Mouse (Mus musculus): Measurements from ENCODE around the gene Muc13. TPM values are rescaled to one million over a fixed set of nuclear protein-coding genes. Genes with fewer than 3 reads are reported as not detected.

Gene Muc13
- polyA plus RNA-seq, 1 experiment from 2014 or later = 10.6 TPM

DNA sequence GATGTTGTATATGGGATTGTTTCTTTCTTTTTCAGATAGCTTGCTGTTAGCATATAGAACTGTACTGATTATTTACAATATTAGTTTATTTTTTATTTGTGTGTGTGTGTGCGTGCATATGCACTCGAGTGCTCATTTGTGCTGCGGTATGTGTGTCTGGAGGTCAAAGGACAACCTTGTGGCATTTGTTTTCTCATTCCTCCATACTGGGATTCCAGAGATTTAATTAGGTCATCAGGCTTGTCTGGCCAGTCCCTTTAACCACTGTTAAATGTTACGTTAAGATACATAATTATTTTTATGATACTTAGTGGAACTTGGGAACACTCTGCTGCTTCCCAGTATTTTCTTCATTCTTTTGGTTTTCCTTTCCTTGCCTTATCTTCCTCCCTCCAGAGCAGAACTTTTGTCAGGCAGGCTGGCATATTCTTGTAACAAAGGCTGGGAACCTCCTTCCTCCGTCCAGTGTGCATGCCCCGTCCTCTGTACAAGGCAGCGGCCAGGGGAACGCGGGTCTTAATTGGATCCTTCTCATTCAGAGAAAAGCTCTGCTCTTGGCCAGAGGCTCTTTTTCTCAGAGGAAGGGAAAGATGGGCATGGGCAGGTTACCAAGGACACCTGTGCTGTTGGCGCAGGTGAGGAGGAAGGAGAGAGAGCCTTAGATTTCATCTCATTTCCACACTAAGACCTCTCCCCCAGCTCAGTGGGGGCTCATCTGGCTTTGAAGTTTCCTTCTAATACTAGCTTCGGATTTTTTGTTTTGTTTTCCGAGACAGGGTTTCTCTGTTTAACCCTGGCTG, 48.4 kb downstream of the Muc13 start:
- Histone ChIP-seq H3K27me3 (ENCODE audit: control insufficient read depth, insufficient read depth, low read length) (no peaks in the 10 kb centered on the region), H3K4me3 (ENCODE audit: low read depth, low read length) (no peak overlapping the region), H3K9ac (ENCODE audit: low read length) (no peak overlapping the region), H3K4me1 (replicated peaks; ENCODE audit: control insufficient read depth, insufficient read depth) (no peaks in the 10 kb centered on the region), H3K4me2 (replicated peaks; ENCODE audit: low read depth) (no peak overlapping the region), H3K36me3 (ENCODE audit: control insufficient read depth, insufficient read depth, low read length) (peaks cover 7% of the 10 kb centered on the region; the same call in 1 of the 2 replicates), H3K27ac (replicated peaks) (no peak overlapping the region), H3K9me3 (ENCODE audit: control insufficient read depth, low read length) (no peaks in the 10 kb centered on the region)
- DNase-seq (ENCODE audit: low spot score) = no peak
- no peak for TF ChIP-seq EP300 (optimal IDR thresholded peaks at IDR 0.05)
- ATAC-seq (ENCODE audit: low FRiP score, low TSS enrichment) = no peak
- 73% methylated on average over 12 of the region's 12 CpGs for WGBS

DNA sequence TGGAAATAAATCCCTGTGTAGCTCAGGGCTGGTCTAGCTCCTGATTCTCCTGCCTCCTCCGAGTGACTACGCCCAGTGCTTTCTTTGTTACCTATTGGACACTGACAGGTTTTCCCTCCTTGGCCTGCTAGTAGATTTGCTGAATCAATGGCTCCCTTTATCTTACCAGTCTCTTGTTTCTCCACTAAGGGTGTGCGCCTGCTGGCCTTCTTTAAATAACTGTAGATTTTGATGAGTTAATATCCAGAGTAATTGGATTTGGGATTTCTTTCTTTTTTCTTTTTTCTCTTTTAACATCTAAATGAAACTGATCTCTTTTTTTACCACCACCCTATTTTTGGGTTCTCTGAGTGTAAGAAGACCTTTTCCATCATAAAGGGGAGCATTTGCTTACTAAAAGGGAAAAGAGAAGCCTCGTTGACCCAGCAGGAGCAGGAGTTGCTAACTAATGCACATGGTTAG, 50.3 kb downstream of the Muc13 start:
- ATAC-seq (ENCODE audit: low FRiP score, low TSS enrichment) = no peak
- H3K27ac ChIP-seq (replicated peaks) = no peak overlapping the region
- 57% methylated on average over 4 of the region's 4 CpGs for WGBS

DNA sequence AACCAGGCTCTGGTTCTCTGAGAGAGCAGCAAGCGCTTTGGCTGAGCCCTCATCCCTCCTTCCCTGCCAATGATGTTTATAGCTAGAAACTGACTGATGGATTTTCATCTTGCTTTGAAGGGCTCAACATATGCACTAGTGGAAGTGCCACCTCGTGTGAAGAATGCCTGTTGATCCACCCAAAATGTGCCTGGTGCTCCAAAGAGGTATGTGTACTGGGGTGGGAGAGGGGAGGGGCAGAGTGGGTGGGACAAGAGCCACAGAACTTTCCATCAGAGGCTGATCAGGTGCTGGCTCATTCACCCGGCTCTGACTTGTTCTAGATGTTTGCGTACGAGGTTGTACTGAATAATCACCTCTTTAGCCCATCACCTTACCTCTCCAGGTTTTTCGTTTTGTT, 51.0 kb downstream of the Muc13 start:
- Histone ChIP-seq H3K4me2 (replicated peaks; ENCODE audit: low read depth) (no peak overlapping the region), H3K36me3 (ENCODE audit: control insufficient read depth, insufficient read depth, low read length) (peaks cover 7% of the 10 kb centered on the region; the same call in 1 of the 2 replicates), H3K27ac (replicated peaks) (no peak overlapping the region), H3K4me3 (ENCODE audit: low read depth, low read length) (no peak overlapping the region), H3K9me3 (ENCODE audit: control insufficient read depth, low read length) (no peaks in the 10 kb centered on the region), H3K9ac (ENCODE audit: low read length) (no peak overlapping the region), H3K4me1 (replicated peaks; ENCODE audit: control insufficient read depth, insufficient read depth) (no peaks in the 10 kb centered on the region), H3K27me3 (ENCODE audit: control insufficient read depth, insufficient read depth, low read length) (no peaks in the 10 kb centered on the region)
- WGBS = 73% methylated on average over 6 of the region's 6 CpGs
- DNase-seq (ENCODE audit: low spot score) = no peak
- no peak for ATAC-seq (ENCODE audit: low FRiP score, low TSS enrichment)
- TF ChIP-seq EP300 (optimal IDR thresholded peaks at IDR 0.05) (no peak), CTCF (IDR thresholded peaks at IDR 0.05; ENCODE audit: low read depth) (no peak)

More for the DNA sequence above, 50.3 kb downstream of the Muc13 start:
- H3K36me3 ChIP-seq (ENCODE audit: control insufficient read depth, insufficient read depth, low read length) = peaks cover 7% of the 10 kb centered on the region; the same call in 1 of the 2 replicates
- H3K9ac ChIP-seq (ENCODE audit: low read length) = no peak overlapping the region
- TF ChIP-seq CTCF (IDR thresholded peaks at IDR 0.05; ENCODE audit: low read depth) = no peak
- TF ChIP-seq EP300 (optimal IDR thresholded peaks at IDR 0.05) = no peak
- no peaks in the 10 kb centered on the region for H3K9me3 ChIP-seq (ENCODE audit: control insufficient read depth, low read length)
- no peak for DNase-seq (ENCODE audit: low spot score)
- H3K27me3 ChIP-seq (ENCODE audit: control insufficient read depth, insufficient read depth, low read length) = no peaks in the 10 kb centered on the region
- H3K4me3 ChIP-seq (ENCODE audit: low read depth, low read length) = no peak overlapping the region
- no peak overlapping the region for H3K4me2 ChIP-seq (replicated peaks; ENCODE audit: low read depth)
- no peaks in the 10 kb centered on the region for H3K4me1 ChIP-seq (replicated peaks; ENCODE audit: control insufficient read depth, insufficient read depth)

DNA sequence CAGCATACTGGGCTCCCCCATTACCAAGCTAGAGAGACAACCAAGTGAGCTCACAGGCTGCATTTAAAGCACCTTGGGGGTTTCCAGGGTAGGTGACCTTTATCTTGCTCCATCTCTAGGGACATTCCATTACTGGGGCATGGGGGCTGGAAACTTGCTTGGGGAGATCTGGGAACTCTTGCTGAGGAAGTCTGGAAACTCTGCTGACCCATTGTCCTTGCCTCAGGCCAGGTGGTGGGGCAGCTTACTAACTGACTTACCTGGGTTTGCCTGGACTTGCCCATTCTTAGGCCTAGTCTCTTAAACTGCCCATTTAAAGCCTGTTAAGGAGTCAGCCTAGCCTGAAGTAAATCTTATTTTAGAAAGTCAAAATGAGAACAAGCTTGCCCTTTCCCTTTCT, 59.4 kb downstream of the Muc13 start:
- Histone ChIP-seq H3K9me3 (ENCODE audit: control insufficient read depth, low read length) (no peaks in the 10 kb centered on the region), H3K4me1 (replicated peaks; ENCODE audit: control insufficient read depth, insufficient read depth) (no peaks in the 10 kb centered on the region), H3K27ac (replicated peaks) (no peak overlapping the region), H3K36me3 (ENCODE audit: control insufficient read depth, insufficient read depth, low read length) (no peaks in the 10 kb centered on the region), H3K4me3 (ENCODE audit: low read depth, low read length) (no peak overlapping the region), H3K4me2 (replicated peaks; ENCODE audit: low read depth) (no peak overlapping the region), H3K27me3 (ENCODE audit: control insufficient read depth, insufficient read depth, low read length) (no peaks in the 10 kb centered on the region), H3K9ac (ENCODE audit: low read length) (no peak overlapping the region)
- ATAC-seq (ENCODE audit: low FRiP score, low TSS enrichment) (no peak), DNase-seq (ENCODE audit: low spot score) (no peak)
- no peak for TF ChIP-seq EP300 (optimal IDR thresholded peaks at IDR 0.05)

DNA sequence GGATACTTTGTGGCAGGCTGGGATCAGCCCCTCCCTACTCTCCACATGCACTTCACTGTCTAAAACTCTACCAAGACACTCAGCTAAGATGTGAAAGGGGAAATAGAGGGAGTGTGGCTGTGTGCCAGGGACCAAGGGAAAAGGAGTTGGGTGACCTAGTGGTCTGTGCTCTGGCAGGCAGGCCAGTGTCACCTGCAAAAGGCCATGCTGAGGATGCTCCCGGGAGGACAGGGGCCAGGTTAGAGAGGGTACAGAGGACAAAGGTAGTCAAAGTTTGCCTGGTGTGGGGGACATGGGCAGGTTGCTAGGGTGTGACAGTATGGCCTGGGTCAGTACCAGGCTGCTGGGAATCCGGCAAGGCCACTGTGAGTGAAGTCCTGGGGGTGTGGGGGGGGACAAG, 64.9 kb downstream of the Muc13 start:
- Histone ChIP-seq H3K27ac (replicated peaks) (no peak overlapping the region), H3K4me3 (ENCODE audit: low read depth, low read length) (no peak overlapping the region), H3K4me1 (replicated peaks; ENCODE audit: control insufficient read depth, insufficient read depth) (no peaks in the 10 kb centered on the region), H3K9me3 (ENCODE audit: control insufficient read depth, low read length) (no peaks in the 10 kb centered on the region), H3K4me2 (replicated peaks; ENCODE audit: low read depth) (no peak overlapping the region), H3K36me3 (ENCODE audit: control insufficient read depth, insufficient read depth, low read length) (no peaks in the 10 kb centered on the region), H3K9ac (ENCODE audit: low read length) (no peak overlapping the region), H3K27me3 (ENCODE audit: control insufficient read depth, insufficient read depth, low read length) (no peaks in the 10 kb centered on the region)
- ATAC-seq (ENCODE audit: low FRiP score, low TSS enrichment) (no peak), DNase-seq (ENCODE audit: low spot score) (no peak)
- no peak for TF ChIP-seq CTCF (IDR thresholded peaks at IDR 0.05; ENCODE audit: low read depth)
- no peak for TF ChIP-seq EP300 (optimal IDR thresholded peaks at IDR 0.05)
- WGBS = 74% methylated on average over 2 of the region's 2 CpGs

DNA sequence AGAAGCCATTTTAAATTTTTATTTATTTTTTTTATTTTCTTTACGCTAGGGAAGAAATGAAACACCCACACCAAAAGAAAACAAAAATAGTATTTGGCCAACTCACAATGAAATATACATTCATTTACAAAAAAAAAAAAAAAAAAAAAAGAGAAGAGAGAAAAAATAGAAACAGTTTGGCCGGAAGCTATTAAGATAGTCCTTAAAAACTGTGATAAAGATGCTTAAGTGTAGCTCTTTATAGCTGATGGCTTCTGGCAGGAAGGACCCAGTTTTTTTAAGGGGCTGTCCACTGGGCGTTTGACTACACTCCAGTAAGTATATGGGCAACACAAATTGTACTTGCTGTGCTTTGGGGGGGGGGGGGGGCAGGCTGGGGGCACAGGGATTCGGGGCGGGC, 65.5 kb downstream of the Muc13 start:
- WGBS = 63% methylated on average over 5 of the region's 5 CpGs
- Histone ChIP-seq H3K27me3 (ENCODE audit: control insufficient read depth, insufficient read depth, low read length) (no peaks in the 10 kb centered on the region), H3K9ac (ENCODE audit: low read length) (no peak overlapping the region), H3K36me3 (ENCODE audit: control insufficient read depth, insufficient read depth, low read length) (no peaks in the 10 kb centered on the region), H3K4me3 (ENCODE audit: low read depth, low read length) (no peak overlapping the region), H3K9me3 (ENCODE audit: control insufficient read depth, low read length) (no peaks in the 10 kb centered on the region), H3K4me2 (replicated peaks; ENCODE audit: low read depth) (no peak overlapping the region), H3K27ac (replicated peaks) (no peak overlapping the region), H3K4me1 (replicated peaks; ENCODE audit: control insufficient read depth, insufficient read depth) (no peaks in the 10 kb centered on the region)
- DNase-seq (ENCODE audit: low spot score) (no peak), ATAC-seq (ENCODE audit: low FRiP score, low TSS enrichment) (no peak)
- no peak for TF ChIP-seq CTCF (IDR thresholded peaks at IDR 0.05; ENCODE audit: low read depth)
- TF ChIP-seq EP300 (optimal IDR thresholded peaks at IDR 0.05) = no peak
